Mouse (Mus musculus): Measurements from ENCODE around the gene Vapa. TPM values are rescaled to one million over a fixed set of nuclear protein-coding genes. Genes with fewer than 3 reads are reported as not detected.
A peak's percentile ranks its signal among the peaks of the same experiment; 100 is the strongest.

Vapa gene
- total and polyA plus RNA-seq, 3 experiments: 51.4 to 158 (median 151) TPM

DNA sequence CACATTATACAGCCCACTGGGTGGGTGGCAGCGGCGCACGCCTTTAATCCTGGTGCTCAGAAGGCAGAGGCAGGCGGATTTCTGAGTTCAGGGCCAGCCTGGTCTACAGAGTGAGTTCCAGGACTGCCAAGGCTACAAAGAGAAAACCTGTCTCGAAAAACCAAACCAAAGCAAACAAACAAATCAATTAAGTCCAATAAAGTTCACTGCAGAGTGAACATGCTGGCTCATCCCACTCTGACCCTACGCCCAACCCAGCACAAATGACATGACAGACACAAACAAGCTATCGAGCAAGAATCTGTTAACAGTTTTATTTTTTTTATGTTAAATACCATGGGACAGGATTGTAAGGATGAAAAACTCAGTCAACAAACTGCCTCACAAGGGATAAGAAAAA, 33.6 kb downstream of the Vapa start:
- H3K79me2 ChIP-seq (replicated peaks; ENCODE audit: control insufficient read depth, extremely low read depth, insufficient read depth, poor library complexity, severe bottlenecking): no peaks in the 10 kb centered on the region
- H3K9me3 ChIP-seq (replicated peaks; ENCODE audit: low read length): no peaks in the 10 kb centered on the region
- H3K4me3 ChIP-seq (replicated peaks in 1 of 3; ENCODE audit: low read depth in 2 of 3, low read length in 2 of 3, poor library complexity in 1 of 3): no peak overlapping the region
- no peak for TF ChIP-seq RAD21 (IDR thresholded peaks at IDR 0.05; ENCODE audit: low read depth, low read length)
- no peak for TF ChIP-seq HCFC1 (IDR thresholded peaks at IDR 0.05; ENCODE audit: low read depth, low read length)
- TF ChIP-seq CTCF (conservative IDR thresholded peaks at IDR 0.05 in 1 of 2, IDR thresholded peaks at IDR 0.05 in 1 of 2; ENCODE audit: low read depth in 2 of 2, low read length in 2 of 2): no peak
- TF ChIP-seq POLR2AphosphoS2 (IDR thresholded peaks at IDR 0.05; ENCODE audit: low read depth, low read length): no peak
- no peak for TF ChIP-seq TBP (conservative IDR thresholded peaks at IDR 0.05; ENCODE audit: low read depth, low read length)
- no peak for TF ChIP-seq USF2 (conservative IDR thresholded peaks at IDR 0.05; ENCODE audit: low read depth, low read length)
- TF ChIP-seq MXI1 (IDR thresholded peaks at IDR 0.05; ENCODE audit: low read depth, low read length): no peak
- no peak for TF ChIP-seq IRF4 (IDR thresholded peaks at IDR 0.05; ENCODE audit: low read depth, low read length)
- no peak for TF ChIP-seq ZC3H11A (IDR thresholded peaks at IDR 0.05; ENCODE audit: low read depth, low read length)
- TF ChIP-seq NRF1 (IDR thresholded peaks at IDR 0.05; ENCODE audit: low read depth, low read length): no peak
- no peak for TF ChIP-seq BHLHE40 (IDR thresholded peaks at IDR 0.05; ENCODE audit: low read depth, low read length)
- TF ChIP-seq KAT2A (IDR thresholded peaks at IDR 0.05; ENCODE audit: insufficient replicate concordance, low read length): no peak
- no peak for TF ChIP-seq POLR2A (IDR thresholded peaks at IDR 0.05; ENCODE audit: low read depth, low read length)
- TF ChIP-seq GABPA (IDR thresholded peaks at IDR 0.05; ENCODE audit: insufficient replicate concordance, low read depth, low read length): no peak
- TF ChIP-seq RCOR1 (conservative IDR thresholded peaks at IDR 0.05; ENCODE audit: low read depth, low read length): no peak
- H3K4me2 ChIP-seq (ENCODE audit: insufficient read depth, low read depth, poor library complexity, severe bottlenecking): no peak overlapping the region
- in situ Hi-C loops (cut with MboI; ENCODE audit: low pct_ligation_motif_present, low pct_unique_long_range_greater_than_20kb, low sequenced_read_pairs): no loop called here
- H3K4me1 ChIP-seq (ENCODE audit: control insufficient read depth in 1 of 2, insufficient read depth in 2 of 2): no peaks in the 10 kb centered on the region
- H3K36me3 ChIP-seq (replicated peaks in 1 of 2; ENCODE audit: control insufficient read depth in 1 of 2, insufficient read depth in 1 of 2, low read length in 1 of 2): peaks cover 10 to 48% of the 10 kb centered on the region in 2 experiments
- no peak overlapping the region for H3K27ac ChIP-seq (ENCODE audit: insufficient read depth, low read depth)
- H3K27me3 ChIP-seq (replicated peaks): no peaks in the 10 kb centered on the region
- no peak overlapping the region for H3K9ac ChIP-seq (ENCODE audit: insufficient read depth, low read depth)
- no peak for DNase-seq (ENCODE audit: extremely low read depth)
- dilution Hi-C loops (cut with MboI; ENCODE audit: extremely low pct_ligation_motif_present, extremely low pct_unique_long_range_greater_than_20kb, low sequenced_read_pairs): no loop called here

DNA sequence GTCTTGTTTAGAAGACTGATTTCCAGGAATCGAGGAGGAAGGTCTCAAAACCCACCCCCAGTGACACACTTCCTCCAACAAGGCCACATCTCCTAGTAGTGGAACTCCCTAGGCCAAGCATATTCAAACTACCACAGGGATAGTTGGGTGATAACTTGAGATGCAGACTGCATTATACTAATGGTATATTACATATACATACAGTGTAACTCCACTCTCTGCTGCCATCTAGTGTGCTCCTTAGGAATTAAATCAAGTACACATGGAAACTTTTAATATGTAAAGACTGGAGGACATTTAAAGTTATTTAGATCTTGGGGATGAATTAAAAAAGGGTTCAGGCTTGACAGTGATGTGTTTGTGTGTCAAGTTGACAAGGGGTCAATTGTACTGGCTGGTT, 38.0 kb downstream of the Vapa start:
- Histone ChIP-seq H3K79me2 (replicated peaks; ENCODE audit: control insufficient read depth, extremely low read depth, insufficient read depth, poor library complexity, severe bottlenecking) (no peaks in the 10 kb centered on the region), H3K27ac (ENCODE audit: insufficient read depth, low read depth) (no peak overlapping the region), H3K27me3 (replicated peaks) (no peaks in the 10 kb centered on the region), H3K9me3 (replicated peaks; ENCODE audit: low read length) (no peaks in the 10 kb centered on the region), H3K4me1 (ENCODE audit: control insufficient read depth in 1 of 2, insufficient read depth in 2 of 2) (peaks cover 10% of the 10 kb centered on the region in 2 experiments), H3K9ac (ENCODE audit: insufficient read depth, low read depth) (no peak overlapping the region), H3K4me2 (ENCODE audit: insufficient read depth, low read depth, poor library complexity, severe bottlenecking) (no peak overlapping the region), H3K36me3 (replicated peaks in 1 of 2; ENCODE audit: control insufficient read depth in 1 of 2, insufficient read depth in 1 of 2, low read length in 1 of 2) (peaks cover 3 to 19% of the 10 kb centered on the region in 2 experiments), H3K4me3 (replicated peaks in 1 of 3; ENCODE audit: low read depth in 2 of 3, low read length in 2 of 3, poor library complexity in 1 of 3) (no peak overlapping the region)
- dilution Hi-C loops (cut with MboI; ENCODE audit: extremely low pct_ligation_motif_present, extremely low pct_unique_long_range_greater_than_20kb, low sequenced_read_pairs) (no loop called here), in situ Hi-C loops (cut with MboI; ENCODE audit: low pct_ligation_motif_present, low pct_unique_long_range_greater_than_20kb, low sequenced_read_pairs) (no loop called here)
- TF ChIP-seq IRF4 (IDR thresholded peaks at IDR 0.05; ENCODE audit: low read depth, low read length) (no peak), E2F4 (IDR thresholded peaks at IDR 0.05; ENCODE audit: insufficient replicate concordance, low read depth, low read length) (no peak), GABPA (IDR thresholded peaks at IDR 0.05; ENCODE audit: insufficient replicate concordance, low read depth, low read length) (no peak), CTCF (conservative IDR thresholded peaks at IDR 0.05 in 1 of 2, IDR thresholded peaks at IDR 0.05 in 1 of 2; ENCODE audit: low read depth in 2 of 2, low read length in 2 of 2) (peak in 1 of 2 experiments; percentile 35; a peak in 2 of 4 replicates), USF2 (conservative IDR thresholded peaks at IDR 0.05; ENCODE audit: low read depth, low read length) (no peak), CHD1 (IDR thresholded peaks at IDR 0.05; ENCODE audit: low read depth, low read length) (no peak)
- peak; percentile 32 for DNase-seq (ENCODE audit: extremely low read depth)

All from CH12.LX (cell line).